Mouse (Mus musculus) layer of hippocampus, adult 2 months (tissue): ENCODE data around the gene Krt79. TPM values are rescaled to one million over a fixed set of nuclear protein-coding genes. Genes with fewer than 3 reads are reported as not detected.

Experiments used
- DNase-seq, 2 experiments: peaks; one replicate each; pipeline ENCODE4 v3.0.0; 2022; ENCODE audit warnings: low spot score in 2 of 2
- H3K27ac ChIP-seq: fragments of 200-600 bp; 2 replicates; pipeline ENCODE4 v1.8.1; 2022
- H3K4me3 ChIP-seq: fragments of 200-600 bp; 2 replicates; pipeline ENCODE4 v1.8.1; 2022; ENCODE audit warnings: mild to moderate bottlenecking
- CTCF ChIP-seq: fragments of 200-600 bp; conservative IDR thresholded peaks from 2 replicates; pipeline ENCODE4 v1.8.1; 2022; ENCODE audit warnings: antibody characterized with exemption, mild to moderate bottlenecking, moderate library complexity
- long read RNA-seq, 2 experiments: library from polyadenylated mRNA; stranded (forward); transcript quantifications; one replicate each; pipeline ENCODE4 v2.0.0; 2021; ENCODE audit warnings: borderline mapping rate in 2 of 2
- total RNA-seq, 2 experiments: library from RNA; stranded (reverse); gene quantifications; 2 replicates each; pipeline ENCODE4 v1.2.3; 2021

Krt79 gene
- total RNA-seq, result not detected
- long read RNA-seq, experiment 1, partial matches to known transcripts, result 1 of 1 reads
- long read RNA-seq, experiment 1, other reads (novel, unspliced or antisense), result 0 of 1 reads
- long read RNA-seq, experiment 2, partial matches to known transcripts, result 3 of 3 reads
- long read RNA-seq, experiment 2, other reads (novel, unspliced or antisense), result 0 of 3 reads

- DNase-seq, result no peak
- Histone ChIP-seq H3K27ac (no peak within 1 kb of the TSS), H3K4me3 (no peak within 1 kb of the TSS)
- TF ChIP-seq CTCF, result no peak
These were observed at the start of gene Krt79 for GRCm38 (mm10) chr15:101940274-101940829. Krt79 (minus strand) TSS chr15:101940324.

GRCm38 (mm10) chr15:101988714-101989113 is 48.6 kb upstream of the Krt79 start:
- no peak for DNase-seq
- Histone ChIP-seq H3K27ac (no peak overlapping the region), H3K4me3 (no peak overlapping the region)
- no peak for TF ChIP-seq CTCF

- peak; percentile 79 to 87 for DNase-seq
These were observed 48.0 kb upstream of the Krt79 start for GRCm38 (mm10) chr15:101988119-101988518.

GRCm38 (mm10) chr15:101984746-101985145 is 44.6 kb upstream of the Krt79 start:
- Histone ChIP-seq H3K4me3 (no peak overlapping the region; the same call in 1 of the 2 replicates), H3K27ac (peak overlapping the region; percentile 83; the same call in 1 of the 2 replicates)
- TF ChIP-seq CTCF, result no peak
- DNase-seq, result no peak

More at GRCm38 (mm10) chr15:101988119-101988518, 48.0 kb upstream of the Krt79 start:
- Histone ChIP-seq H3K4me3 (no peak overlapping the region), H3K27ac (no peak overlapping the region)
- peak; percentile 99 for TF ChIP-seq CTCF

GRCm38 (mm10) chr15:101983949-101984601 is 44.0 kb upstream of the Krt79 start:
- TF ChIP-seq CTCF, result peak; percentile 73
- peak; percentile 93 to 95 for DNase-seq
- H3K4me3 ChIP-seq, result peak overlapping the region; percentile 27
- peak overlapping the region; percentile 83 for H3K27ac ChIP-seq

- no peak overlapping the region for H3K4me3 ChIP-seq
- H3K27ac ChIP-seq, result peak overlapping the region; percentile 83
- no peak for TF ChIP-seq CTCF
- no peak for DNase-seq
These were observed 43.3 kb upstream of the Krt79 start for GRCm38 (mm10) chr15:101983315-101983948.

GRCm38 (mm10) chr15:101980849-101981248 is 40.7 kb upstream of the Krt79 start:
- no peak for TF ChIP-seq CTCF
- DNase-seq, result no peak

GRCm38 (mm10) chr15:101977043-101977726 is 37.1 kb upstream of the Krt79 start:
- peak; percentile 58 to 76 for DNase-seq
- H3K27ac ChIP-seq, result peak overlapping the region; percentile 84
- peak; percentile 43; the same call in 1 of the 2 replicates for TF ChIP-seq CTCF
- H3K4me3 ChIP-seq, result peak overlapping the region; percentile 47

More at GRCm38 (mm10) chr15:101980849-101981248, 40.7 kb upstream of the Krt79 start:
- Histone ChIP-seq H3K4me3 (no peak overlapping the region), H3K27ac (no peak overlapping the region)

- DNase-seq, result no peak
- Histone ChIP-seq H3K27ac (peak overlapping the region; percentile 84), H3K4me3 (peak overlapping the region; percentile 47; the same call in 1 of the 2 replicates)
- TF ChIP-seq CTCF, result no peak
These were observed 36.5 kb upstream of the Krt79 start for GRCm38 (mm10) chr15:101976641-101977040.

- Histone ChIP-seq H3K27ac (no peak overlapping the region), H3K4me3 (no peak overlapping the region)
- no peak for DNase-seq
- TF ChIP-seq CTCF, result no peak
These were observed 35.9 kb upstream of the Krt79 start for GRCm38 (mm10) chr15:101976023-101976422.

- DNase-seq, result no peak
- no peak overlapping the region for H3K4me3 ChIP-seq
- no peak; the same call in 1 of the 2 replicates for TF ChIP-seq CTCF
- no peak overlapping the region for H3K27ac ChIP-seq
These were observed 34.1 kb upstream of the Krt79 start for GRCm38 (mm10) chr15:101974083-101974845.
